Mouse (Mus musculus): Measurements from ENCODE around the gene Gm30083. TPM values are rescaled to one million over a fixed set of nuclear protein-coding genes. Genes with fewer than 3 reads are reported as not detected.

Gene Gm30083
- polyA plus RNA-seq, 1 experiment from 2014 or later = not detected

- Histone ChIP-seq H3K27ac (ENCODE audit: low read depth) (no peak within 1 kb of the TSS), H3K4me1 (replicated peaks; ENCODE audit: control insufficient read depth, insufficient read depth, low read length) (no peaks in the 10 kb centered on the region), H3K27me3 (replicated peaks; ENCODE audit: control insufficient read depth, insufficient read depth, low read length) (no peaks in the 10 kb centered on the region), H3K9ac (ENCODE audit: low read length) (no peak within 1 kb of the TSS), H3K36me3 (ENCODE audit: control insufficient read depth, insufficient read depth, low read length) (no peaks in the 10 kb centered on the region), H3K9me3 (ENCODE audit: control insufficient read depth, low read length) (no peaks in the 10 kb centered on the region), H3K4me2 (ENCODE audit: low read length) (no peak within 1 kb of the TSS), H3K4me3 (ENCODE audit: low read depth, low read length) (no peak within 1 kb of the TSS)
- DNase-seq (ENCODE audit: low spot score) (no peak), ATAC-seq (replicated peaks; ENCODE audit: low FRiP score, low TSS enrichment, low read depth) (no peak)
- WGBS = 88% methylated on average over 4 of the region's 4 CpGs
Observed at GRCm38 (mm10) chr14:34016381-34016780, 1.4 kb upstream of the Gm30083 start, which contains the start of gene Gm5460. Gm5460 (plus strand) TSS chr14:34016758.

- ATAC-seq (replicated peaks; ENCODE audit: low FRiP score, low TSS enrichment, low read depth) = no peak
- no peak overlapping the region for H3K27ac ChIP-seq (ENCODE audit: low read depth)
- 79% methylated on average over 5 of the region's 5 CpGs for WGBS
Observed at GRCm38 (mm10) chr14:34002358-34002757, 12.6 kb downstream of the Gm30083 start.

GRCm38 (mm10) chr14:34001445-34001844 is 13.5 kb downstream of the Gm30083 start:
- DNase-seq (ENCODE audit: low spot score) (no peak), ATAC-seq (replicated peaks; ENCODE audit: low FRiP score, low TSS enrichment, low read depth) (no peak)
- no peak overlapping the region for H3K4me3 ChIP-seq (ENCODE audit: low read depth, low read length)
- H3K9ac ChIP-seq (ENCODE audit: low read length) = no peak overlapping the region
- H3K36me3 ChIP-seq (ENCODE audit: control insufficient read depth, insufficient read depth, low read length) = no peaks in the 10 kb centered on the region
- no peaks in the 10 kb centered on the region for H3K4me1 ChIP-seq (replicated peaks; ENCODE audit: control insufficient read depth, insufficient read depth, low read length)
- no peaks in the 10 kb centered on the region for H3K9me3 ChIP-seq (ENCODE audit: control insufficient read depth, low read length)
- no peak overlapping the region for H3K4me2 ChIP-seq (ENCODE audit: low read length)
- H3K27ac ChIP-seq (ENCODE audit: low read depth) = no peak overlapping the region
- no peaks in the 10 kb centered on the region for H3K27me3 ChIP-seq (replicated peaks; ENCODE audit: control insufficient read depth, insufficient read depth, low read length)

More at GRCm38 (mm10) chr14:34002358-34002757, 12.6 kb downstream of the Gm30083 start:
- no peak overlapping the region for H3K9ac ChIP-seq (ENCODE audit: low read length)
- no peaks in the 10 kb centered on the region for H3K4me1 ChIP-seq (replicated peaks; ENCODE audit: control insufficient read depth, insufficient read depth, low read length)
- no peak overlapping the region for H3K4me2 ChIP-seq (ENCODE audit: low read length)
- DNase-seq (ENCODE audit: low spot score) = peak; percentile 20
- no peaks in the 10 kb centered on the region for H3K27me3 ChIP-seq (replicated peaks; ENCODE audit: control insufficient read depth, insufficient read depth, low read length)
- H3K4me3 ChIP-seq (ENCODE audit: low read depth, low read length) = no peak overlapping the region
- no peaks in the 10 kb centered on the region for H3K36me3 ChIP-seq (ENCODE audit: control insufficient read depth, insufficient read depth, low read length)
- no peaks in the 10 kb centered on the region for H3K9me3 ChIP-seq (ENCODE audit: control insufficient read depth, low read length)

- ATAC-seq (replicated peaks; ENCODE audit: low FRiP score, low TSS enrichment, low read depth) (no peak), DNase-seq (ENCODE audit: low spot score) (peak; percentile 40)
- H3K36me3 ChIP-seq (ENCODE audit: control insufficient read depth, insufficient read depth, low read length) = no peaks in the 10 kb centered on the region
Observed at GRCm38 (mm10) chr14:34000076-34000475, 14.9 kb downstream of the Gm30083 start.

GRCm38 (mm10) chr14:33997427-33997826 is 17.6 kb downstream of the Gm30083 start:
- ATAC-seq (replicated peaks; ENCODE audit: low FRiP score, low TSS enrichment, low read depth) = no peak
- H3K36me3 ChIP-seq (ENCODE audit: control insufficient read depth, insufficient read depth, low read length) = no peaks in the 10 kb centered on the region
- WGBS = 30% methylated on average over 6 of the region's 6 CpGs

More at GRCm38 (mm10) chr14:34000076-34000475, 14.9 kb downstream of the Gm30083 start:
- Histone ChIP-seq H3K4me1 (replicated peaks; ENCODE audit: control insufficient read depth, insufficient read depth, low read length) (no peaks in the 10 kb centered on the region), H3K4me2 (ENCODE audit: low read length) (no peak overlapping the region), H3K9ac (ENCODE audit: low read length) (no peak overlapping the region), H3K4me3 (ENCODE audit: low read depth, low read length) (no peak overlapping the region), H3K9me3 (ENCODE audit: control insufficient read depth, low read length) (no peaks in the 10 kb centered on the region), H3K27ac (ENCODE audit: low read depth) (no peak overlapping the region), H3K27me3 (replicated peaks; ENCODE audit: control insufficient read depth, insufficient read depth, low read length) (no peaks in the 10 kb centered on the region)

GRCm38 (mm10) chr14:33993521-33994289 is 21.3 kb downstream of the Gm30083 start:
- Histone ChIP-seq H3K27me3 (replicated peaks; ENCODE audit: control insufficient read depth, insufficient read depth, low read length) (no peaks in the 10 kb centered on the region), H3K4me1 (replicated peaks; ENCODE audit: control insufficient read depth, insufficient read depth, low read length) (no peaks in the 10 kb centered on the region), H3K4me3 (ENCODE audit: low read depth, low read length) (no peak overlapping the region), H3K4me2 (ENCODE audit: low read length) (no peak overlapping the region), H3K36me3 (ENCODE audit: control insufficient read depth, insufficient read depth, low read length) (no peaks in the 10 kb centered on the region), H3K9me3 (ENCODE audit: control insufficient read depth, low read length) (no peaks in the 10 kb centered on the region), H3K9ac (ENCODE audit: low read length) (no peak overlapping the region), H3K27ac (ENCODE audit: low read depth) (no peak overlapping the region)
- ATAC-seq (replicated peaks; ENCODE audit: low FRiP score, low TSS enrichment, low read depth) = no peak
- DNase-seq (ENCODE audit: low spot score) = no peak
- WGBS = 86% methylated on average over 6 of the region's 6 CpGs

More at GRCm38 (mm10) chr14:33997427-33997826, 17.6 kb downstream of the Gm30083 start:
- DNase-seq (ENCODE audit: low spot score) = no peak
- Histone ChIP-seq H3K9ac (ENCODE audit: low read length) (no peak overlapping the region), H3K4me2 (ENCODE audit: low read length) (no peak overlapping the region), H3K27me3 (replicated peaks; ENCODE audit: control insufficient read depth, insufficient read depth, low read length) (no peaks in the 10 kb centered on the region), H3K4me1 (replicated peaks; ENCODE audit: control insufficient read depth, insufficient read depth, low read length) (no peaks in the 10 kb centered on the region), H3K4me3 (ENCODE audit: low read depth, low read length) (no peak overlapping the region), H3K9me3 (ENCODE audit: control insufficient read depth, low read length) (no peaks in the 10 kb centered on the region), H3K27ac (ENCODE audit: low read depth) (no peak overlapping the region)

- Histone ChIP-seq H3K27ac (ENCODE audit: low read depth) (no peak overlapping the region), H3K4me1 (replicated peaks; ENCODE audit: control insufficient read depth, insufficient read depth, low read length) (no peaks in the 10 kb centered on the region), H3K36me3 (ENCODE audit: control insufficient read depth, insufficient read depth, low read length) (no peaks in the 10 kb centered on the region), H3K4me2 (ENCODE audit: low read length) (no peak overlapping the region), H3K4me3 (ENCODE audit: low read depth, low read length) (no peak overlapping the region), H3K27me3 (replicated peaks; ENCODE audit: control insufficient read depth, insufficient read depth, low read length) (no peaks in the 10 kb centered on the region), H3K9me3 (ENCODE audit: control insufficient read depth, low read length) (no peaks in the 10 kb centered on the region), H3K9ac (ENCODE audit: low read length) (no peak overlapping the region)
- DNase-seq (ENCODE audit: low spot score) = no peak
- WGBS = 89% methylated on average over 9 of the region's 9 CpGs
- no peak for ATAC-seq (replicated peaks; ENCODE audit: low FRiP score, low TSS enrichment, low read depth)
Observed at GRCm38 (mm10) chr14:33993051-33993450, 21.9 kb downstream of the Gm30083 start.

- WGBS = 71% methylated on average over 4 of the region's 4 CpGs
- H3K36me3 ChIP-seq (ENCODE audit: control insufficient read depth, insufficient read depth, low read length) = no peaks in the 10 kb centered on the region
- H3K4me1 ChIP-seq (replicated peaks; ENCODE audit: control insufficient read depth, insufficient read depth, low read length) = no peaks in the 10 kb centered on the region
- H3K27me3 ChIP-seq (replicated peaks; ENCODE audit: control insufficient read depth, insufficient read depth, low read length) = no peaks in the 10 kb centered on the region
- DNase-seq (ENCODE audit: low spot score) (no peak), ATAC-seq (replicated peaks; ENCODE audit: low FRiP score, low TSS enrichment, low read depth) (no peak)
- H3K9me3 ChIP-seq (ENCODE audit: control insufficient read depth, low read length) = no peaks in the 10 kb centered on the region
- H3K4me2 ChIP-seq (ENCODE audit: low read length) = no peak overlapping the region
- no peak overlapping the region for H3K4me3 ChIP-seq (ENCODE audit: low read depth, low read length)
- no peak overlapping the region for H3K9ac ChIP-seq (ENCODE audit: low read length)
- no peak overlapping the region for H3K27ac ChIP-seq (ENCODE audit: low read depth)
Observed at GRCm38 (mm10) chr14:33991971-33992370, 23.0 kb downstream of the Gm30083 start.

- Histone ChIP-seq H3K9me3 (ENCODE audit: control insufficient read depth, low read length) (no peaks in the 10 kb centered on the region), H3K4me1 (replicated peaks; ENCODE audit: control insufficient read depth, insufficient read depth, low read length) (no peaks in the 10 kb centered on the region), H3K27me3 (replicated peaks; ENCODE audit: control insufficient read depth, insufficient read depth, low read length) (no peaks in the 10 kb centered on the region), H3K4me2 (ENCODE audit: low read length) (no peak overlapping the region), H3K27ac (ENCODE audit: low read depth) (no peak overlapping the region), H3K36me3 (ENCODE audit: control insufficient read depth, insufficient read depth, low read length) (no peaks in the 10 kb centered on the region), H3K4me3 (ENCODE audit: low read depth, low read length) (no peak overlapping the region), H3K9ac (ENCODE audit: low read length) (no peak overlapping the region)
- no peak for ATAC-seq (replicated peaks; ENCODE audit: low FRiP score, low TSS enrichment, low read depth)
- 49% methylated on average over 3 of the region's 3 CpGs for WGBS
- DNase-seq (ENCODE audit: low spot score) = no peak
Observed at GRCm38 (mm10) chr14:33989201-33989600, 25.8 kb downstream of the Gm30083 start.

Measured in intestine, embryonic 14.5 days (tissue).